Comparison of ENCODE assay signal across 16 mouse cellular contexts in genomic region chr15:56975446-56976433, GRCm38 (mm10).
DNase-seq lines count a peak whose midpoint lies in the region; ATAC-seq lines count a peak whose summit lies in the region.
"Had no signal": no experiment of that assay in that cellular context is flagged by ENCODE, and none has a peak within 500 bp of the region (broad histone marks: within the 10 kb centered on the region; RNA-seq: fewer than 3 reads in every experiment).

No protein-coding gene starts in this region.

- DNase-seq in embryonic facial prominence, embryonic 10.5 days (ENCODE audit: low spot score) = no peak
- DNase-seq in midbrain, embryonic 10.5 days (ENCODE audit: low spot score) = no peak
- DNase-seq in embryonic facial prominence, embryonic 14.5 days (ENCODE audit: low spot score) = peak; percentile 54
- no peak for DNase-seq in adrenal gland, adult 18-20 months (ENCODE audit: low spot score in 2 of 2)
- no peak for DNase-seq in adrenal gland, postnatal 10 days
- DNase-seq: cerebellum, adult 18-20 months; kidney, adult 11 months; kidney, postnatal 4 days; left cerebral cortex, postnatal 4 days; thymus, adult 2 months had no signal

- H3K4me2 ChIP-seq in embryonic facial prominence, embryonic 12.5 days (replicated peaks) = no peak overlapping the region
- no peak overlapping the region for H3K4me2 ChIP-seq in midbrain, embryonic 12.5 days (replicated peaks)
- no peak overlapping the region for H3K4me2 ChIP-seq in embryonic facial prominence, embryonic 14.5 days (ENCODE audit: low read depth, low read length)
- H3K4me2 ChIP-seq in midbrain, embryonic 15.5 days = no peak overlapping the region
- H3K4me2 ChIP-seq: heart, embryonic 15.5 days; liver, embryonic 11.5 days; lung, embryonic 15.5 days had no signal

- no peaks in the 10 kb centered on the region for H3K4me1 ChIP-seq in embryonic facial prominence, embryonic 12.5 days
- peaks cover 7% of the 10 kb centered on the region for H3K4me1 ChIP-seq in embryonic facial prominence, embryonic 10.5 days
- peaks cover 6% of the 10 kb centered on the region for H3K4me1 ChIP-seq in midbrain, embryonic 12.5 days
- peaks cover 16% of the 10 kb centered on the region for H3K4me1 ChIP-seq in midbrain, embryonic 10.5 days
- H3K4me1 ChIP-seq in embryonic facial prominence, embryonic 14.5 days (ENCODE audit: control insufficient read depth, insufficient read depth, low read length) = no peaks in the 10 kb centered on the region
- H3K4me1 ChIP-seq in midbrain, embryonic 15.5 days = peaks cover 3% of the 10 kb centered on the region; the same call in 1 of the 2 replicates
- H3K4me1 ChIP-seq: heart, embryonic 15.5 days; lung, embryonic 15.5 days had no signal

- no peak overlapping the region for H3K9ac ChIP-seq in embryonic facial prominence, embryonic 12.5 days
- H3K9ac ChIP-seq in midbrain, embryonic 12.5 days (replicated peaks) = no peak overlapping the region
- H3K9ac ChIP-seq in embryonic facial prominence, embryonic 14.5 days (ENCODE audit: low read depth, low read length) = no peak overlapping the region
- no peak overlapping the region for H3K9ac ChIP-seq in midbrain, embryonic 15.5 days
- H3K9ac ChIP-seq: heart, embryonic 15.5 days; lung, embryonic 15.5 days had no signal

- H3K36me3 ChIP-seq in embryonic facial prominence, embryonic 12.5 days = no peaks in the 10 kb centered on the region
- H3K36me3 ChIP-seq in embryonic facial prominence, embryonic 10.5 days (replicated peaks) = no peaks in the 10 kb centered on the region
- H3K36me3 ChIP-seq in midbrain, embryonic 12.5 days = no peaks in the 10 kb centered on the region
- H3K36me3 ChIP-seq in midbrain, embryonic 10.5 days = no peaks in the 10 kb centered on the region
- H3K36me3 ChIP-seq in embryonic facial prominence, embryonic 14.5 days (ENCODE audit: control insufficient read depth, insufficient read depth, low read length) = no peaks in the 10 kb centered on the region
- H3K36me3 ChIP-seq in midbrain, embryonic 15.5 days (replicated peaks) = no peaks in the 10 kb centered on the region
- H3K36me3 ChIP-seq: heart, embryonic 15.5 days; lung, embryonic 15.5 days had no signal

- peak; percentile 35; the same call in 1 of the 2 replicates for ATAC-seq in embryonic facial prominence, embryonic 12.5 days (ENCODE audit: insufficient number of reproducible peaks, insufficient read depth, low FRiP score, low TSS enrichment)
- ATAC-seq in midbrain, embryonic 12.5 days (ENCODE audit: low FRiP score, low read depth) = peak; percentile 75
- peak; percentile 82; the same call in 1 of the 2 replicates for ATAC-seq in embryonic facial prominence, embryonic 14.5 days (ENCODE audit: low read depth)
- peak; percentile 48; the same call in 1 of the 2 replicates for ATAC-seq in midbrain, embryonic 15.5 days (replicated peaks)

- H3K9me3 ChIP-seq in embryonic facial prominence, embryonic 12.5 days = no peaks in the 10 kb centered on the region
- H3K9me3 ChIP-seq in embryonic facial prominence, embryonic 10.5 days = no peaks in the 10 kb centered on the region
- H3K9me3 ChIP-seq in midbrain, embryonic 12.5 days = no peaks in the 10 kb centered on the region
- no peaks in the 10 kb centered on the region for H3K9me3 ChIP-seq in midbrain, embryonic 10.5 days (replicated peaks)
- no peaks in the 10 kb centered on the region for H3K9me3 ChIP-seq in embryonic facial prominence, embryonic 14.5 days (ENCODE audit: control insufficient read depth, low read length)
- H3K9me3 ChIP-seq in midbrain, embryonic 15.5 days = no peaks in the 10 kb centered on the region
- H3K9me3 ChIP-seq: heart, embryonic 15.5 days; lung, embryonic 15.5 days had no signal

- no peak overlapping the region for H3K4me3 ChIP-seq in embryonic facial prominence, embryonic 12.5 days
- H3K4me3 ChIP-seq in embryonic facial prominence, embryonic 10.5 days = no peak overlapping the region
- H3K4me3 ChIP-seq in midbrain, embryonic 12.5 days = no peak overlapping the region
- no peak overlapping the region for H3K4me3 ChIP-seq in midbrain, embryonic 10.5 days
- no peak overlapping the region for H3K4me3 ChIP-seq in embryonic facial prominence, embryonic 14.5 days (ENCODE audit: low read depth, low read length)
- no peak overlapping the region for H3K4me3 ChIP-seq in midbrain, embryonic 15.5 days
- H3K4me3 ChIP-seq: heart, embryonic 15.5 days; lung, embryonic 15.5 days had no signal

- 43% methylated on average over 4 of the region's 4 CpGs for WGBS in embryonic facial prominence, embryonic 12.5 days
- WGBS in embryonic facial prominence, embryonic 10.5 days = 49% methylated on average over 4 of the region's 4 CpGs
- WGBS in midbrain, embryonic 12.5 days = 16% methylated on average over 4 of the region's 4 CpGs
- WGBS in midbrain, embryonic 10.5 days = 35% methylated on average over 4 of the region's 4 CpGs
- 47% methylated on average over 4 of the region's 4 CpGs for WGBS in embryonic facial prominence, embryonic 14.5 days
- 16% methylated on average over 4 of the region's 4 CpGs for WGBS in midbrain, embryonic 15.5 days

- no peak overlapping the region for H3K27ac ChIP-seq in embryonic facial prominence, embryonic 12.5 days
- H3K27ac ChIP-seq in embryonic facial prominence, embryonic 10.5 days (replicated peaks) = no peak overlapping the region
- H3K27ac ChIP-seq in midbrain, embryonic 12.5 days (replicated peaks) = no peak overlapping the region
- no peak overlapping the region for H3K27ac ChIP-seq in midbrain, embryonic 10.5 days (replicated peaks)
- H3K27ac ChIP-seq in embryonic facial prominence, embryonic 14.5 days (replicated peaks; ENCODE audit: low read depth, low read length) = no peak overlapping the region
- no peak overlapping the region for H3K27ac ChIP-seq in midbrain, embryonic 15.5 days
- H3K27ac ChIP-seq: heart, embryonic 15.5 days; lung, embryonic 15.5 days had no signal

- no peaks in the 10 kb centered on the region for H3K27me3 ChIP-seq in embryonic facial prominence, embryonic 12.5 days
- H3K27me3 ChIP-seq in embryonic facial prominence, embryonic 10.5 days (replicated peaks; ENCODE audit: low read depth, poor library complexity, severe bottlenecking) = no peaks in the 10 kb centered on the region
- H3K27me3 ChIP-seq in midbrain, embryonic 12.5 days = no peaks in the 10 kb centered on the region
- no peaks in the 10 kb centered on the region; the same call in 1 of the 2 replicates for H3K27me3 ChIP-seq in midbrain, embryonic 10.5 days (ENCODE audit: low read depth, poor library complexity, severe bottlenecking)
- H3K27me3 ChIP-seq in embryonic facial prominence, embryonic 14.5 days (replicated peaks; ENCODE audit: control insufficient read depth, insufficient read depth, low read length) = no peaks in the 10 kb centered on the region
- no peaks in the 10 kb centered on the region for H3K27me3 ChIP-seq in midbrain, embryonic 15.5 days (replicated peaks)
- H3K27me3 ChIP-seq: heart, embryonic 15.5 days; lung, embryonic 15.5 days had no signal
